Mouse (Mus musculus) CH12.LX (cell line): Measurements from ENCODE around the gene Tecta. TPM values are rescaled to one million over a fixed set of nuclear protein-coding genes. Genes with fewer than 3 reads are reported as not detected.

Source experiments
- DNase-seq: peaks from one replicate; pipeline ENCODE4 v3.0.0-alpha.2; 2013; ENCODE audit errors: extremely low read depth
- H3K27ac ChIP-seq: 2 replicates; pipeline ENCODE4 v1.5.1; 2012; ENCODE audit warnings: low read depth, mild to moderate bottlenecking, control low read depth, moderate library complexity; ENCODE audit not compliant: insufficient read depth
- H3K27me3 ChIP-seq: replicated peaks from 2 replicates; pipeline ENCODE3; 2012; ENCODE audit warnings: inconsistent platforms
- H3K36me3 ChIP-seq, 2 experiments: replicated peaks in 1 of 2; 2 replicates each; pipeline versions ENCODE3 to v1.6.1; 2012; ENCODE audit warnings: inconsistent platforms in 1 of 2, low read length in 1 of 2, mild to moderate bottlenecking in 1 of 2, mixed read lengths in 1 of 2, moderate library complexity in 1 of 2; ENCODE audit not compliant: control insufficient read depth in 1 of 2, insufficient read depth in 1 of 2
- H3K4me1 ChIP-seq, 2 experiments: 2 replicates each; pipeline ENCODE4 v1.6.1; 2012; ENCODE audit warnings: inconsistent platforms in 1 of 2, moderate library complexity in 1 of 2; ENCODE audit not compliant: insufficient read depth in 2 of 2, control insufficient read depth in 1 of 2
- H3K4me2 ChIP-seq: 2 replicates; pipeline ENCODE4 v1.6.1; 2012; ENCODE audit warnings: low read depth, mild to moderate bottlenecking, control low read depth; ENCODE audit not compliant: poor library complexity, insufficient read depth, severe bottlenecking
- H3K4me3 ChIP-seq, 3 experiments: fragments of 150-350 bp in 1 of 3; sonication (generic) in 1 of 3; replicated peaks in 1 of 3; 2 replicates each; pipeline versions ENCODE3 to v1.5.1; 2011 to 2012; ENCODE audit warnings: low read depth in 2 of 3, low read length in 2 of 3, mild to moderate bottlenecking in 2 of 3, moderate library complexity in 2 of 3, control low read depth in 1 of 3, improper control_type of control experiment in 1 of 3, inconsistent platforms in 1 of 3, mixed read lengths in 1 of 3; ENCODE audit not compliant: poor library complexity in 1 of 3
- H3K79me2 ChIP-seq: replicated peaks from 2 replicates; pipeline ENCODE4 v1.6.1; 2012; ENCODE audit warnings: mild to moderate bottlenecking, moderate library complexity; ENCODE audit not compliant: control insufficient read depth, poor library complexity, insufficient read depth, severe bottlenecking; ENCODE audit errors: extremely low read depth
- H3K9ac ChIP-seq: 2 replicates; pipeline ENCODE4 v1.6.1; 2012; ENCODE audit warnings: low read depth, mild to moderate bottlenecking, control low read depth, moderate library complexity; ENCODE audit not compliant: insufficient read depth
- H3K9me3 ChIP-seq: replicated peaks from 2 replicates; pipeline ENCODE3; 2012; ENCODE audit warnings: low read length, inconsistent platforms, mixed read lengths
- BHLHE40 ChIP-seq: IDR thresholded peaks from 2 replicates; pipeline ENCODE4 v1.6.1; 2011; ENCODE audit warnings: mild to moderate bottlenecking, low read depth, low read length, improper control_type of control experiment
- CHD1 ChIP-seq: IDR thresholded peaks from 2 replicates; pipeline ENCODE4 v1.6.1; 2012; ENCODE audit warnings: low read depth, low read length, improper control_type of control experiment, inconsistent platforms
- CHD2 ChIP-seq: IDR thresholded peaks from 2 replicates; pipeline ENCODE4 v1.6.1; 2011; ENCODE audit warnings: low read length, improper control_type of control experiment
- CTCF ChIP-seq, 2 experiments: IDR thresholded peaks in 1 of 2; conservative IDR thresholded peaks in 1 of 2; 2 replicates each; pipeline ENCODE4 v1.5.1; 2011 to 2012; ENCODE audit warnings: low read depth in 2 of 2, low read length in 2 of 2, improper control_type of control experiment in 1 of 2, inconsistent platforms in 1 of 2, mild to moderate bottlenecking in 1 of 2, moderate library complexity in 1 of 2
- E2F4 ChIP-seq: IDR thresholded peaks from 2 replicates; pipeline ENCODE4 v1.6.1; 2011; ENCODE audit warnings: low read depth, low read length, improper control_type of control experiment; ENCODE audit not compliant: insufficient replicate concordance
- GABPA ChIP-seq: IDR thresholded peaks from 2 replicates; pipeline ENCODE4 v1.6.1; 2012; ENCODE audit warnings: low read depth, low read length, improper control_type of control experiment, inconsistent platforms; ENCODE audit not compliant: insufficient replicate concordance
- IRF4 ChIP-seq: IDR thresholded peaks from 2 replicates; pipeline ENCODE4 v1.6.1; 2014; ENCODE audit warnings: low read depth, mild to moderate bottlenecking, inconsistent platforms, low read length, improper control_type of control experiment
- JUN ChIP-seq: IDR thresholded peaks from 2 replicates; pipeline ENCODE4 v1.6.1; 2011; ENCODE audit warnings: low read depth, mild to moderate bottlenecking, low read length, improper control_type of control experiment, moderate library complexity; ENCODE audit not compliant: insufficient read depth
- JUND ChIP-seq: conservative IDR thresholded peaks from 2 replicates; pipeline ENCODE4 v1.6.1; 2011; ENCODE audit warnings: low read depth, low read length, improper control_type of control experiment
- MAFK ChIP-seq: IDR thresholded peaks from 2 replicates; pipeline ENCODE4 v1.6.1; 2011; ENCODE audit warnings: low read length, improper control_type of control experiment; ENCODE audit not compliant: insufficient replicate concordance
- MAX ChIP-seq: IDR thresholded peaks from 2 replicates; pipeline ENCODE4 v1.6.1; 2011; ENCODE audit warnings: low read length, improper control_type of control experiment
- MXI1 ChIP-seq: IDR thresholded peaks from 2 replicates; pipeline ENCODE4 v1.6.1; 2011; ENCODE audit warnings: mild to moderate bottlenecking, low read depth, low read length, improper control_type of control experiment
- MYC ChIP-seq: IDR thresholded peaks from 2 replicates; pipeline ENCODE4 v1.6.1; 2011; ENCODE audit warnings: low read depth, mild to moderate bottlenecking, improper control_type of control experiment, low read length
- NELFE ChIP-seq: IDR thresholded peaks from 2 replicates; pipeline ENCODE4 v1.6.1; 2011; ENCODE audit warnings: low read depth, low read length, improper control_type of control experiment
- POLR2AphosphoS2 ChIP-seq: IDR thresholded peaks from 2 replicates; pipeline ENCODE4 v1.6.1; 2011; ENCODE audit warnings: low read depth, low read length, improper control_type of control experiment
- RAD21 ChIP-seq: IDR thresholded peaks from 2 replicates; pipeline ENCODE4 v1.6.1; 2011; ENCODE audit warnings: low read depth, mild to moderate bottlenecking, low read length, improper control_type of control experiment, moderate library complexity
- SMC3 ChIP-seq: IDR thresholded peaks from 2 replicates; pipeline ENCODE4 v1.6.1; 2011; ENCODE audit warnings: low read depth, low read length, improper control_type of control experiment
- ZMIZ1 ChIP-seq: IDR thresholded peaks from 2 replicates; pipeline ENCODE4 v1.6.1; 2012; ENCODE audit warnings: low read depth, mild to moderate bottlenecking, inconsistent platforms, low read length, improper control_type of control experiment
- dilution Hi-C: fragments of 300-500 bp; cut with MboI; formaldehyde crosslinking; loops from 2 replicates; pipeline ENCODE4 v1.14.3; 2020; ENCODE audit warnings: low sequenced_read_pairs; ENCODE audit not compliant: extremely low pct_unique_long_range_greater_than_20kb, extremely low pct_ligation_motif_present
- in situ Hi-C: fragments of 300-500 bp; cut with MboI; formaldehyde crosslinking; loops from 3 replicates; pipeline ENCODE4 v1.14.3; 2019; ENCODE audit warnings: low sequenced_read_pairs, low pct_ligation_motif_present, low pct_unique_long_range_greater_than_20kb, mixed read lengths
- polyA plus RNA-seq: library from polyadenylated mRNA; unstranded; fragments of >175 nt; gene quantifications from 2 replicates; pipeline ENCODE4 v1.2.1, GENCODE M21; 2012; ENCODE audit warnings: low read depth; ENCODE audit not compliant: insufficient read length
- total RNA-seq, 2 experiments: library from RNA; depleted of rRNA; stranded (reverse); fragments of 300-350 nt in 1 of 2; fragments of >200 nt in 1 of 2; gene quantifications; 2 replicates each; pipeline ENCODE4 v1.2.3; 2012 to 2014

Tecta gene
- total and polyA plus RNA-seq, 3 experiments = 0.04 to 0.09 TPM; not detected in 1

DNA sequence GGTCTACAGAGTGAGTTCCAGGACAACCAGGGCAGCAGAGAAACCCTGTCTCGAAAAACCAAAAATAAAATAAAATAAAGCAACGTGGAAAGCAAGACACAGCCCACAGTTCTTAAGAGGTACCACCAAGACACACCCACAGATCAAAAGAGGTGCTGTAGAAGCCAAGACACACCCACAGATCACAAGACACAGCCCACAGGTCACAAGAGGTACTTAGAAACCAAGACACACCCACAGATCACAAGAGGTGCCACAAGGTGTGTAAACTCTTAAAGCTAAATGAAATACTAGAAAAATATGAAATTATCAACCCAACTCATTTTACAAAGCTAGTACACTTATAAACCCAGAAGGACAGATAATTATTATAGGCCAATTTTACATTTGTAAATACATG lies 23.9 kb upstream of the Tecta start:
- Histone ChIP-seq H3K27me3 (no peaks in the 10 kb centered on the region), H3K4me1 (peaks cover 0 to 10% of the 10 kb centered on the region in 2 experiments; a peak in 2 of 4 replicates), H3K9me3 (no peaks in the 10 kb centered on the region), H3K36me3 (peaks cover 24 to 54% of the 10 kb centered on the region in 2 experiments), H3K4me3 (no peak overlapping the region), H3K79me2 (no peaks in the 10 kb centered on the region), H3K9ac (no peak overlapping the region), H3K4me2 (no peak overlapping the region), H3K27ac (no peak overlapping the region)
- TF ChIP-seq CHD1 (no peak), SMC3 (no peak), CTCF (conservative IDR thresholded peaks at IDR 0.05 in 1 of 2, IDR thresholded peaks at IDR 0.05 in 1 of 2; ENCODE audit: low read depth in 2 of 2, low read length in 2 of 2) (no peak), E2F4 (no peak), JUN (no peak)
- DNase-seq = no peak
- in situ Hi-C loops (no loop called here), dilution Hi-C loops (no loop called here)

DNA sequence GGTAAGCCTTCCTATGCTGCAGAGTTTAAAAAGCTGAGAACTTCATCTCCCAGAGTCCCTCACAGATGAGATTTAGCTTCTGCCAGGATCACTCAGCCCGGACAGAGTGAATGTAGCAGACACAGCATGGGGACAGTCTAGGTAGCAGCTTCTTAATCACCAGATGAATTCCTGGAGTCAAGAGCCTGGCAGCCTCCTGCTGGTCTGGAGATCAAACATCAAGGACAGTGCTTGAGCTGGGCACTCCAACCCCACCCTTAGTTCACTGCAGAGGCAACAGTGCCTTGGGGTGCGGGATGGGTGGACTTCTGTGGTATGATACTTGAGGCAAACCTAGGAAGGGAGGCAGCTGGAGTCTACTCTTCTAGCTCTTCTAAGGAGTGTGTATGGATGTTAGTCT lies 20.0 kb upstream of the Tecta start:
- Histone ChIP-seq H3K9ac (no peak overlapping the region), H3K4me3 (no peak overlapping the region), H3K27ac (no peak overlapping the region), H3K9me3 (no peaks in the 10 kb centered on the region), H3K27me3 (no peaks in the 10 kb centered on the region), H3K79me2 (no peaks in the 10 kb centered on the region), H3K4me2 (no peak overlapping the region), H3K36me3 (peaks cover 14 to 50% of the 10 kb centered on the region in 2 experiments), H3K4me1 (peaks cover 0 to 22% of the 10 kb centered on the region in 2 experiments; a peak in 2 of 4 replicates)
- in situ Hi-C loops (no loop called here), dilution Hi-C loops (no loop called here)
- DNase-seq = no peak
- TF ChIP-seq IRF4 (no peak), CHD1 (no peak), NELFE (no peak), CHD2 (no peak), MYC (no peak), JUND (no peak), MXI1 (no peak), MAX (no peak), E2F4 (no peak), RAD21 (no peak), MAFK (no peak), POLR2AphosphoS2 (no peak), BHLHE40 (no peak), GABPA (no peak), ZMIZ1 (no peak), SMC3 (no peak)
